Mouse (Mus musculus) inflammation-experienced regulatory T-cells, adult 6 months (primary cell): ENCODE data around the gene Trim66. TPM values are rescaled to one million over a fixed set of nuclear protein-coding genes. Genes with fewer than 3 reads are reported as not detected.

ENCODE experiments used
- ATAC-seq: one replicate; pipeline ENCODE4 v1.8.0; 2017
- polyA plus RNA-seq, 3 experiments: library from polyadenylated mRNA; unstranded; fragments of 100-300 nt; shearing (Covaris generic); gene quantifications; one replicate each; pipeline ENCODE4 v1.2.1; 2017

Gene Trim66
- polyA plus RNA-seq = not detected

DNA sequence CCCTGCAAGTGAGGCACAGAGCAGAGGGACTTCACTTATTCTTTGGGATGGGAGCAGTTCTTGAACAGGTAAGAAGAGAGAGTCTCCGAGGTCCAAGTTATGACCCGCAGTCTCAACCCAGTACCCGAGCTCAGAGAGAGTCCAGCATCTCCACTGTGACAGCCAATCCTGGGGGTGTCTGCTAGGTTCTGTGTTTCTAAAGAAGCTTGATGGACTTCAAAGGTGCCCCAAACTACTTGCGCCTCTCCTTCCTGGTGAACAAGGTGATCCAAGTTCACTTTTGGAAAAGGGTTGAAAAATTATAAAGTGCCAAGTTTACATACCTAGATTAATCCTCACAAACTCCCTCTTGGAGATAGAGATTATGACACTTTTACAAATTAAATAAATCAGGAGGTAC, at the start of gene Trim66:
TSS of gene Trim66 (minus strand) at position 101 of the 400 bp plus-strand sequence.
- no peak for ATAC-seq

DNA sequence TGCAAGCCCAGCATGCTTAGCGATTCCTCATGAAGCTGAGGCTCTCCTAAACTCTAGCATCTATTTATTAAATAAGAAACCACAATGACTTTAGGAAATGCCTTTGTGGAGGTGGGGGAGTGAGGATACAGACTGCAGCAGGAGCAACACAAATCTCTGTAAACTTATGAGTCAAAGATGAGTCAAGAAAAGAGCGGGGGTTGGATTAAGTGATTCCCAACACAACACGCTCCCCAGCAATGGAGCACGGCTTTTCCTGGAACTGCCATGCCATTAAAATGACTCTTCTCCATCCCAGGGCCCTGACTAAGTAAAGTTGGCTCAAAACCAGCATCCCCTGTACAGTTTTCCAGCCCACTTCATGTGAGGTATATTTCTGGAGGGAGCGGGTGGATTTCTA, 38.8 kb upstream of the Trim66 start:
- no peak for ATAC-seq

- no peak for ATAC-seq
These were observed 38.3 kb upstream of the Trim66 start for GRCm38 (mm10) chr7:109546186-109546585.

- no peak for ATAC-seq
These were observed 37.5 kb upstream of the Trim66 start for GRCm38 (mm10) chr7:109545255-109545993.

DNA sequence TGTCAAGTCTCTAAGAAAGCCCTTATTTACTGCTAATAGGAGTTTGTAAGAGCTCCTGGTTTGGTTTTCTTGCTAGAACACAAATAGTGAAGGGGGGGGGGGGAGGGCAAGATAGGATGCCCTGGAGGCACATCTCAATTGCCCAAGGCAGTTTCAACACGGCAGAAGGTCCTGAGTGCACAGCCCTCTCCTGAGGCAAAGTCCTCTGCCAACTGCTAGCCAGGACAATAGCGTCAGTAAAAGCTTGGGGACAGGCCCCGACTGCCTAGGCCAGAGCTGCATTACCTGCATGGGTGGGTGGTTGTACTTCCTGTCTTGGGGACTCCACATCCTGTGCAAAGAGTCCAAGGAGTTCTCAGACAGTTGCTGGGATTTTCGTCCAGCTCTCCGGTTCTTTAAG, 36.9 kb upstream of the Trim66 start:
- ATAC-seq = no peak

DNA sequence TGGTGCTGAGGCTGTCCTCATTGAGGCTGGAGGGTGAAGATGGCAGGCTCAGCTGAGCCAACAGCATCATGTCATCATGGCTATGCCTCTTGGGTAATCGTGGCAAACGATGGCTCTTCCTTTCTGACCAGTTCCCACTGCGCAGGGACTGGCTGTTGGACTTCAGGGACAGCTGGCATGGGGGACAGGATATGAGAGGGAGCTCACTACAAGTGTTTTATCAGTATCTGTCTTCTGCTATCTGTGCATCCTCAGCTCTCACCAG, 34.4 kb upstream of the Trim66 start:
- ATAC-seq = no peak

- ATAC-seq = no peak
These were observed 33.9 kb upstream of the Trim66 start for GRCm38 (mm10) chr7:109541609-109542363.

DNA sequence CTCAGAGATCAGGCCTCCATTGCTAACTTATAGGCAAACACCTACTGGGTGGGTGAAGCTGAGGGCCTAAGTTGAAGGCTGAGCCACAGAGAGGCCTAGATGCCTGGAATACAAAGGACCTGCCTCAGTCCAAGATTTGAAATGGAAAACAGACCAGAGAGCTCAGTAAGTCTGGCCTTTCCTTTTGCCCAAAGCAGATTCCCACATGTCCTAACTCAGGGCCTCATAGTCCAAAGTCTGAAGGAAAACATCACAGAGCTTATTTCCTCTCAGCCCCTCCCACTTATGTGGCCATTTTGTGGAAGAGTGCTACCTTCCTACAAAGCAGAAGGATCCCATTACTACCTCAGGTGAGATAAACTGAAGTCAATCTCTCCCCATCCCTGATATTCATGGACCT, 33.0 kb upstream of the Trim66 start:
- ATAC-seq = no peak

DNA sequence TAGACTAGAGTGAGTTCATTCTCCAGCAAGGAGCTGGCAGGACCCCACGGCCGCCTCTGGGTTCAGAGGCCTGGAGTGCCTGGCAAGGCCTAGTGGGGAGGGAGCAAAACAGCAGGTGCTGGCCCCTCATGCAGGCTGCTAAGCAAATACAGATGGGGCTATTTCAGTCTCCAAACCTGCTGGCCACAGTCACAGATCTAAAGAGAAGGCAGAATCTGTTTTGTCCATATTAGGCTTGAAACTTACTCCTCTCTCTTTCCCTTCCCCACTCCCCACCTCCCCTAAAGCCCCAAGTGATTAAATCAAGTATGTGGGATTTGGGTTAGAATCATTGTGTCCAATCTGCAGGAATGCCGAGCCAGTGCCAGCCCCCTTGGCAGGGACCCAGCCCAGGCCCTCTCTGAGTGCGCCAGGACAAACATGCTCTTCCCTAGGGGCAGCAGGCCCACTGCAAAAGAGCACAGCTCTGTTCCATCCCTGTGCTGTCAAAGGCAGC, 28.6 kb upstream of the Trim66 start:
- ATAC-seq = no peak

DNA sequence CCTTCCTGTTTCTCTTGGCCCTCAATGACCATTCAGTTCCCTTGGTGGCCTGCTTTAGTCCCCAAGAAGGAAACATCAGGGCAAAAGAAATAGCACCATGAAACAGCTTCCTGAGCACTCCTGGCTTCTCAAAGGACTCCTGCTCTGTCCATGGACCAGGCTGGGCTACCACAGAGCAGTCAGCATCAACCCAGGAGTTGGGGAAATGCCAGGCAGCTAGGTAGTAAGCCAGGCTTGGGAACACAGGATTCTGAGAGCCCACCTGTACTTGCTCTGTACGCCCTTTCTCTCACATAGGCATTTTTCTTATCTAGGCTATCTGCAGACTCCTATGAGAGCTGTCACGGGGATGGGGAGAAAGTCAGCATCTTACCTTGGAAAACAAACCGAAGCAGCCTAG, 27.0 kb upstream of the Trim66 start:
- no peak for ATAC-seq

GRCm38 (mm10) chr7:109533888-109534287, 26.0 kb upstream of the Trim66 start:
- ATAC-seq = no peak

DNA sequence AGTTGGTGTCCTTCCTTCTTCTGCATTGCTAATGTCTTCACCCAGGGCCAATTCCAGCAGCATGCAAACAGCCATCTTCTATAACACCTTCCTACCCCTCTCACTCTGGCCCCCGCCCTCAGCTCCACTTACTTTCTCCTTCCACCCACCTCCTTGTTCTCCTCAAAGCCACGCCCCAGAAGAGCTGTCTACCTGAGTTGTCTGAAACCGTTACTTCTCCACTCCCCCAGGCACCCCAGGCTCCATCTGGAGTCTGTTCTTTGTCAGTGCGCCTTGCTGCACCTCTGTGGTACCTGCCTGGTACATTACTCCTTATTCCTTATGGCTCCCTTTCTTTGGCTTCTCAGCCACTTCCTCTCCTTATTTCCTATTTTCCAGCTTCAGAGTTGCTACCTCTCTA, 25.2 kb upstream of the Trim66 start:
- no peak for ATAC-seq

- ATAC-seq = no peak
These were observed 24.8 kb upstream of the Trim66 start for GRCm38 (mm10) chr7:109532691-109533090.

GRCm38 (mm10) chr7:109531501-109531900, 23.6 kb upstream of the Trim66 start:
- no peak for ATAC-seq

GRCm38 (mm10) chr7:109529741-109530140, 21.8 kb upstream of the Trim66 start:
- no peak for ATAC-seq

- ATAC-seq = no peak
These were observed 20.4 kb upstream of the Trim66 start for GRCm38 (mm10) chr7:109528356-109528755.

- no peak for ATAC-seq
These were observed 19.6 kb upstream of the Trim66 start for GRCm38 (mm10) chr7:109527536-109527935.

DNA sequence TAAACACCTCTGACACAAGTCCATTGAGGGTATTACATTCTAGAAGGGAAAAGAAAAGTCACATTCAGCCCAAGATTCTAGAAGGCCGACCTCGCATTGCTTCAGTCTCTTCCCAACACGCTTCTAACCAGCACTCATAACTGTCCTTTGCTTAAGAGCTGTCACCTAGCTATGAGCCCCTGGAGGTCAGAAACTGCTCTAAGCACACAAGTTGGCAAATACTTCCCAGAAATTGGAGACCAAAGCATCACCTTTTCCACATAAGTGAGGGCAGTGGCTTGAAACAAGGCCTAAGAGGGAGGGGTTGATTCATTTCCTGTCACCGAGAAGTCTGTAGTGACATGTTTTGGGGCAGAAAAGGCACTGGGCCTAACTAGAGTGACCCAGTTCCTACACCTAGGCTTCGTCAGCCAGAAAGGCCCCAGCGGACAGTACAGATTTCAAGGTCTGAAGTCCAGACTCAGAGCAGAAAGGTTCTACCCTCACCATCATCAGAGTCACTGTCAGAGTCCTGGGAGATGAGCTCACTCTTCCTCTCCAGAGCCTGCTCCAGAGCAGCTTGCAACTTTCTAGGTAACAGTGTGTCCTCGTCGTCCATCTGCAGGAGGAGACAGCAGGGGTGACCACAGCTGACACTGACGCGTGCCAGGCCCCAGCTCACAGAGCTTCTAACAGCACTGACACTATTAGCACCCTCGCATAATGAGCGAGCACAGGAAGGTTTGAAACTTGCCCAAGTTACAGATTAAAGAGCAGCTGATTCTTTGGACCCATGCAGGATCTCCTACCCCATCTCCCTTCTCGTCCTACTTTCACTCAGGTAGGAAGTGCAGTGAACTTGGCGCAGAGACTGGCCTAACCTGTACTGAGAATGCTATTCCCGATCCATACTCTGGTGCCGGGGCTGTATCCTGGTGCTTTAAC, 18.1 kb upstream of the Trim66 start:
- ATAC-seq = no peak

- no peak for ATAC-seq
These were observed 16.8 kb upstream of the Trim66 start for GRCm38 (mm10) chr7:109524763-109525162.

GRCm38 (mm10) chr7:109524442-109524744, 16.5 kb upstream of the Trim66 start:
- no peak for ATAC-seq

DNA sequence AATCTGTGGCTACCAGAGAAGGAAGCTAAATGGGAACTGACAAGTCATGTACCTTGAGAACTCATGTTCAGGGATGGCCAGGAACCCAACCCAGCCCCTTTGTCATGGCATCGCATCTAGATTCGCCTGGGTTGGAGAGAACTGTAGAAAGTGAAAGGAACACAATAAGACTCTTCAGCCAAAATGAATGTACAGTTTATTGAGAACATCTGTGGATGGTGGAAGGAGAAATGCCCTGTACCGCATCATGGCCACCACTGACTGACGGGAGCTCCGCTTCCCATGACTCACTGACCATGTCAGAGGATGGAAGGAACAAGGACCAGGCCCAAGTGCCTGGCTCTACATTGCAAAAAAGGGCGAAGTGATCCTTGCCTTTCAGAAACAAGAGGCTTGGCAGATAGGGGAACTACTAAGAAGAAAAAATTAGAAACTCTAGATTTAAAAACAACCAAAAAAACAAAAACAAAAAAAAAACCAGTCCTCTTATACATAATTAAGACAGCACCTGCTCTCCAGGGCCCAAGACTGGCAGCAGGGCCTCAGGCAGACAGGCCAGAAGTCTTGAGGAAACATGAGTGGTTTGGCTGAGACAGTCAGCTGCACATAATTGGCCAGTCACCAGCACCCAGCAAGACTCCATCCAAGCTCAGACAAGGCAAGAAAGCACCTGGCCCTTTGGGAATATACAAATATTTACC, 16.0 kb upstream of the Trim66 start:
- no peak for ATAC-seq

DNA sequence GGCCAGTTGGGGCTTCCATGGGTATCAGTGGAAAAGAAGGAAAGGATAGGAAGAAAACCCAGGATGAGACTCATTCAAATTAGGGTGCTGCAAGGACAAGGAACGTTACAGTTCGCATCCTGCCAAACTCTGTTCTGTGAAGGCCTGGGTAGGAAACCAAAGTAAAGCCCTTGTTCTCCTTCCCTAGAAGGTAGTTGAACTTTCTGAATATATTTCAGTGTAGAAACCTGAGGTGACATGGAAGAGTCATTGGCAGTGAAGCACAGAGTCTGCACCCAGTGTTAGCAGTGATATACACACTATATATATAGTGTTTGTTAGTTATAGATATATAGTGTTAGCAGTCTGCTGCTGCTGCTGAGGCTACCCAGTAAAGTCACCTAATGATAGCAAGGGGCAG, 15.4 kb upstream of the Trim66 start:
- no peak for ATAC-seq

DNA sequence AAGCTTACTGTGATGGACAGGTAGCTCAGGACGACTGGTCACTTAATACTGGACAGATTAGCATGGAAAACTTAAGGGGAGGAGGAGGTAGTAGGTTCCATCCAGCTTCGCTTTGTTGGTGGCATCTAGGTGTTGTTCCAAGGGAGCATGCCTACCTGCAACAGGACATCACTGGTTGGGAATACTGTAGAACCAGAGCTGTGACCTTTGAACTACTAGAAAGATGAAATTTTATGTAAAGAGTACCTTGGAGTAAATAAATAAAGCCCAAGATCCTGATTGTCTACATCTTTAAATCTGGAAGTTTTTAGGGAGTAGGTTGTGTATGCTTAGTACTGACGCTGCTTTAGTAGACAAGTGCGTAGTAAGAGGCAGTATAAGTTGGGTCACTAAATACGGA, 14.2 kb upstream of the Trim66 start:
- ATAC-seq = no peak
